Mouse (Mus musculus): Measurements from ENCODE around the gene C1qtnf2. TPM values are rescaled to one million over a fixed set of nuclear protein-coding genes. Genes with fewer than 3 reads are reported as not detected.

Gene C1qtnf2
- total RNA-seq (2015; ENCODE audit: low replicate concordance) (not detected in 2 replicates), total RNA-seq (2017; ENCODE audit: low replicate concordance) (not detected in 2 replicates)

DNA sequence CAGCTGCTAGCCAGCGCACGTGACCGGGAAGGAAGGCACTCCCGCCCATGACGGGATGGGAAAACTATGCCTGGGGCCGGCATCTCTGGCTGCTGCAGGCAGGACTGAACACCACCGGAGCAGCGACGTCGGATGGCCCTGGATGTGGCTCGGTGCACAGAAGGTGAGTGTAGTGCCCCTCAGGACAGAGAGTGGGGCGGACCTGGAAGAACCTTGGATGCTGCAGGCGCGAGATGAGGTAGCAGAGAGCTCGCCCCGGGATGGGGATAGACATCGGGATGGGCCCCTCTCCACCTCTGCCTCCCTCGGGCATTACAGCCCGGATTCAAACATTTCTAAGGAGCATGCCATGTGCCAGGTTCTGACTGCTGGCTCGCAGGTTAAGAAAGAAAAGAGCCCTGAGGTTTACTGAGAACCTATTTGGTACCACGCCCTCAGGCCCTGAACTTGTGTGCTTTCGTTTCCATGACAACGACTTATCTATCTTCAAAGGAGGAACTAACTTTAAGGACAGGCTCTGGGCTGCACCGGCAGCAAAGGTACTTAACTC, at the start of gene C1qtnf2:
Gene C1qtnf2, plus strand, starts transcription at position 52 of the 550 bp plus-strand sequence.
- ATAC-seq (replicated peaks; ENCODE audit: low FRiP score, poor library complexity, severe bottlenecking): no peak

- no peak for ATAC-seq (replicated peaks; ENCODE audit: low FRiP score, poor library complexity, severe bottlenecking)
These were observed 49.7 kb upstream of the C1qtnf2 start for GRCm38 (mm10) chr11:43424386-43424785.

GRCm38 (mm10) chr11:43425166-43425709, 48.8 kb upstream of the C1qtnf2 start:
- ATAC-seq (replicated peaks; ENCODE audit: low FRiP score, poor library complexity, severe bottlenecking): no peak

GRCm38 (mm10) chr11:43425824-43426413, 48.2 kb upstream of the C1qtnf2 start, which contains the start of gene Pttg1:
Pttg1 (minus strand) TSS chr11:43426251.
- peak; percentile 100 for ATAC-seq (replicated peaks; ENCODE audit: low FRiP score, poor library complexity, severe bottlenecking)

DNA sequence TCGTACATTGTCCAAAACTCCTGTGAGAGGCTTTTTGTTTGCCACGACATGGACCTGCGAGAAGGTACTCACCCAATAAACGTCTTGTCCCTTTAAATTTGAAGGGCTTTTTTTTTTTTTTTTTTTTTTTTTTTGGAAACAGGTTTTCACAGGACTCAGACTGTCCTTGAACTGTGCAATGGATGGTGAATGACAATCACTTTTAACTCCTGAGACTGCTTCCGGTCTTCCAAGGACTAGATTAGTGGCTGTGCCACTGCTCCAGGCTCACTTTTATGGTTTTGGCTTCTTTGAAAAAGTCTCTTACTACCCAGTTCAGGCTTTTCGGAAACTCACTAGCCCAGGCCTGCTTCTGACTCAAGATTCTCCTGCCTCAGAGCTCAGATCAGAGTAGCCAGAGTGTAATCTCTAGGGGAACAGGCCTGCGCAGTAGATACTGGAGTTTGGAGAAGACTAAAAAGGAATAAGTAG, 47.6 kb upstream of the C1qtnf2 start:
- peak; percentile 60 for ATAC-seq (replicated peaks; ENCODE audit: low FRiP score, poor library complexity, severe bottlenecking)

DNA sequence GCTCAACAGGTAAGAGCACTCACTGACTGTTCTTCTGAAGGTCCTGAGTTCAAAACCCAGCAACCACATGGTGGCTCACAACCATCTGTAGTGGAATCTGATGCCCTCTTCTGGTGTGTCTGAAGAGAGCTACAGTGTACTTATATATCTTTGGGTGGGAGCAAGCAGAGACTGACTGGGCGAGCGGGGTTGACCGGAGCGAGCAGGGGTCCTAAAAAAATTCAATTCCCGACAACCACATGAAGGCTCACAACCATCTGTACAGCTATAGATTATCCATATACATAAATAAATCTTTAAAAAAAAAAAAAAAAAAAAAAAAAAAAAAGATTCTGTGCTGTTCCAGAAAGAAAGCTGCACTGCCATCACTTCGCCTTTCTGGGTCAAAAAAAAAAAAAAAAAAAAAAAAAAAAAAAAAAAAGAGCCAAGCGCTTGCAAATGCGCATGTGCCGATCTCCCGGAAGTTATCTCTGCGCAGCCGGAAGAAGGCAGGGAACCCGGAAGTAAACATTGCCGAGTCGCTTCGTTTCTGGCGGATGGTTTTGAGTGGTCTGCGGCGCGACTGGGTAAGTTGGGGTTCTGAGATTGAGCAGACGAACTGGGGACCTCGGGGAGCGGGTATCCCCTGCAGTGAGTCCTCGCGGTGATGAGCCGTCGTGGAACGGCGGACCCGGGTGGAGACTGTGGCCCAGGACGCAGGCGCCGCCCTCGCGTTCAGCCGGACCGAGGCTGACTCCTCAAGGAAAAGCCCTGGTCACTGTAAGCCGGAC, 40.6 kb upstream of the C1qtnf2 start, which contains the start of gene Slu7:
Gene Slu7, plus strand, starts transcription at position 491 of the 770 bp plus-strand sequence.
- peak; percentile 96 for ATAC-seq (replicated peaks; ENCODE audit: low FRiP score, poor library complexity, severe bottlenecking)

DNA sequence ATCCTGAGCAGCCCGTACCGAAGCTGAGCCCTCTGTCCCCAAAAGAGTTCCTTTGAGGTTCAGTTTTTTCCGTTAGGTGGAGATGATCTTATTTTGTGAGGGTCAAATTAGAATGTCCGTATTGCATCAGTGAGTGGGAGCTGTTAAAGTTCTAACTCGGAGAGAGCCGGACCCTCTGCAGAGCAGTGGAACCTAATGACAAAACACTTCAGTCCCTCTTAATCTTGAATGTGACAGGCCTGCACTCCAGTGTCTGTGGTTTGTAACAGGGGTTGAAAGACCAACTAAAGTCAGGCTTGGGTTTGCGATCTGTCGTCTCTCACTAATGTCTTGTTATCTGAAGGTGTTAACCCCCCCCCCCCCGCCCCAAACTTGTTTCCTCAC, 40.1 kb upstream of the C1qtnf2 start:
- peak; percentile 51 for ATAC-seq (replicated peaks; ENCODE audit: low FRiP score, poor library complexity, severe bottlenecking)

GRCm38 (mm10) chr11:43441121-43441520, 33.0 kb upstream of the C1qtnf2 start:
- ATAC-seq (replicated peaks; ENCODE audit: low FRiP score, poor library complexity, severe bottlenecking): no peak

- ATAC-seq (replicated peaks; ENCODE audit: low FRiP score, poor library complexity, severe bottlenecking): no peak
These were observed 30.9 kb upstream of the C1qtnf2 start for GRCm38 (mm10) chr11:43443183-43443582.

- ATAC-seq (replicated peaks; ENCODE audit: low FRiP score, poor library complexity, severe bottlenecking): no peak
These were observed 24.2 kb upstream of the C1qtnf2 start for GRCm38 (mm10) chr11:43449916-43450315.

GRCm38 (mm10) chr11:43451322-43451721, 22.8 kb upstream of the C1qtnf2 start:
- no peak for ATAC-seq (replicated peaks; ENCODE audit: low FRiP score, poor library complexity, severe bottlenecking)

DNA sequence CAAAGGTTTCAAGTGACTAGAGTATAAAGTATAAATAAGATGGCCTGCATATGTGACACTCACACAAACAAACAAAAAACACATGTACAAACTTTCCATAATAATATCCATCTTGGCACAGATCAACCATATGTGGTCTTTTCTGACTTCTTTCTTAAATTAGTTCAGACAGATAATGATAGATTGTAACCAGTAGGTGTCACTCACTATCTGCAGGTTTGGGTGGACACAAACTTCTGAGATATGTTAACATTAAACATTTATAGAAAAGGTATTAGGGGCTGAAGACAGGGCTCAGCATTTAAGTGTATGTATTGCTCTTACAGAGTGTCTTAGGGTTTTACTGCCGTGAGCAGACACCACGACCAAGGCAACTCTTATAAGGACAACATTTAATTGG, 21.8 kb upstream of the C1qtnf2 start:
- ATAC-seq (replicated peaks; ENCODE audit: low FRiP score, poor library complexity, severe bottlenecking): no peak

GRCm38 (mm10) chr11:43463204-43463603, 10.9 kb upstream of the C1qtnf2 start:
- no peak for ATAC-seq (replicated peaks; ENCODE audit: low FRiP score, poor library complexity, severe bottlenecking)

DNA sequence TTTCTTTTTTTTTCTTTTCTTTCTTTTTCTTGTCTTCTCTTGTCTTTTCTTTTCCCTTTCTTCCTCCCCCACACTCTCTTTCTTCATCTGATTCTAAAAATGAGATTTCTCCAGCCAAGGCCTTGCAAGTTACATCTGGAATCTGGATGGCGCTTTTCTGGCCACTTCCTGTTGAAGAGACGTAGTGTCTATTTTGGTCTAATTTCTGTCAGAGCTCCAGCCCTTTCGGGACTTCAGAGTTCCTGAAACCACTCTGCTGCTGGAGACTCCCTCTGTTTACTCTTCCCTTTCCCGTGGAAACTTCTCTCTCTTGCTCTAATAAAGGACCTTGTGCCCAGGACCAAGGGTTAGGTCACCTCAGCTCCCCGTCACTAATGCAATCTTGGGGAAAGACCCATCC, 4.0 kb upstream of the C1qtnf2 start:
- no peak for ATAC-seq (replicated peaks; ENCODE audit: low FRiP score, poor library complexity, severe bottlenecking)

DNA sequence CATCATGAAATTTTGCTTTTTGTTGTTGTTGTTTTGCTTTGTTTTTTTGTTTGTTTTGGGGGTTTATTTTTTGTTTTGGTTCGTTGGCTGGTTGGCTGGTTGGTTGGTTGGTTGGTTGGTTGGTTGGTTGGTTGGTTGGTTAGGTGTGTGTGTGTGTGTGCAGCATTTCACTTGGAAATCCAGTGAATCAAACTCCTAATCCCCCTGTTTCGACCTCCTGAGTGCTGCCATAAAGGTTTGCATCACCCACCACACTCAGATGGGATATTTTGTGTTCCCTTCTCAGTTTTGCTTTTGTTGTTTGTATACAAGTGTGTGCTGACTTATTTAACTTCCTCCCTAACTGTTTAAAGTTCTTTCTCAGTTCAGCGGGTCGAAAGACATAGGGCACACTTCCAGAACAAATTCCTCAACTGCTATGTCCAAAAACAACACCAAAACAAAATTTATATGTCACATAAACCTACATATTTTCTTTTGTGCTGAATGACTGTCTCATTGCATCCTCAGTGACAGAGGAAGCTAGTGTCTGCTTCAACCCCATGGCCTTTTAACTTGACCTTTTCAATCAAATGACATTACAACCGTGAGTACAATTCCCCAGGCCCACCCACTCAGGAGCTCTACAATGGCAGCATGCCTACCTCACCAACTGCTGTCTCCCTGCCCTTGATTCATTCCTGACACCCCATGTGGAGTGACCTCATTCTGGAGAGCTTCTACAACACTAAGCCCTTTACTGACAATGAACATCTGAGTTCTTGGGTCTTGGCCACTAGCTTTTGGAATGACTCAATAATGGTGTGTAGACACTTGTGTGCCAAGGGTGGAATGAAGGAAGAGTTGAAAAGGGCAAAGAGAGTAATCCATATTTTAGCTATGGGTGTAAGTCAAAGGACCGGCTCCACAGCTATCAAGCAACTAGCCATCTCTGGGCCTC, 2.9 kb upstream of the C1qtnf2 start:
- ATAC-seq (replicated peaks; ENCODE audit: low FRiP score, poor library complexity, severe bottlenecking): no peak

DNA sequence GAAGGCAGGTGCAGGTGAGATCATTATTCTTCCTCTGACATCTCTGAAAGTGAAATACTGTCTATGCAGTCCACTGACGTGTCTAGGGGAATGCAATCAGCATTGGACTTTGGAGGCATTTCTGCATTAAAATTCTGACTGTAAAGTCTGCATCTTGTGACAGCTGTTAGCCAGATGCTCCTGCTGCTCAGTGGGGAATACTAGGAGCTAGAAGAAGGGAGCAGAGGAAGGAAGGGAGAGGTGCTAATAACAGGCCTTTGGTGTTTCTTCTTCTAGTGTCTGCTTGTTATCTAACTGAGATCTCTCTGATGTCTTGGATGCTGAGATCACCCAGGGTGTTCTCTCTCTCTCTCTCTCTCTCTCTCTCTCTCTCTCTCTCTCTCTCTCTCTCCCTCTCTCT, 961 bp upstream of the C1qtnf2 start:
- ATAC-seq (replicated peaks; ENCODE audit: low FRiP score, poor library complexity, severe bottlenecking): no peak

DNA sequence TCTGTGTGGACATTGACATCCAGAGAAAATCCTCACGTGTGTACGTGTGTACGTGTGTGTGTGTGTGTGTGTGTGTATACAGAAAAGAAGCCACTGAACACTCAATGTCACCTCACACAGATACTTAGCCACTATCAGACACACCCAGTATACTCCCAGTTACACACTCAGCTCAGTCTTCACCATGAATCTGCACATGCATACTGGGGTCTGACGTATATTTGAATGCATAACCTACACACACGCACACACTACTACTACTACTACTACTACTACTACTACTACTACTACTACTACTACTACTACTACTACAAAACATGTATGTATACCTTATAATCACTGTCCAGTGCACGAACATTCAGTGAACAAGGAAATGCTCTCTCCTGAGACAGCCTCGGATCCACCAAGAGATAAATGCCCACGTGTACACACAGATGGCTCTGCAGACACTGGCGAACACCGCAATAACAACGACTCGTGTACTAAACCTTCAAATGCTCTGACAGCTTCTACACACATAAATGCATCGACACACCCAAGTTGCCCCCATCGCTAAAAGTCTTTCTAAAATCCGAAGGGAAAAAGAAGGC, 346 bp upstream of the C1qtnf2 start:
- ATAC-seq (replicated peaks; ENCODE audit: low FRiP score, poor library complexity, severe bottlenecking): no peak

DNA sequence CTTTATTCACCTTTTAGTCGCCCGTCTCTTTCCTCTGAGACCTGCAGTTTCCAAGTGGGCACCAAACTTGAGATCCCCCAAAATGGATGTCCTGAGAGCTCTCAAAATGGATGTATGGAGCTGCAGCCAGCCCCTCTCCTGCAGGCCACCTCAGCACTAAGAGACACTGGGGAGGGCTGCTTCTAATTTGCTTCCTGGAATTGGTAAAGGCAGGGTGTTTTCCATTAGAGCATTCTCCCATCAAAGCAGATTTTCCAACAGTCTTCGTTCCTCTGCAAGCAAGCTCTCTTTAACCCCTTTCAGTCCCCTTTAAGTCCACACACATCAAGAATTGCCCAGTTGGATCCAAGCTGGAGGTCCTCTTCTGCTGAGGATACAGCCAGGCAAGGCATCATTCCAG, 5.3 kb downstream of the C1qtnf2 start:
- ATAC-seq (replicated peaks; ENCODE audit: low FRiP score, poor library complexity, severe bottlenecking): no peak

DNA sequence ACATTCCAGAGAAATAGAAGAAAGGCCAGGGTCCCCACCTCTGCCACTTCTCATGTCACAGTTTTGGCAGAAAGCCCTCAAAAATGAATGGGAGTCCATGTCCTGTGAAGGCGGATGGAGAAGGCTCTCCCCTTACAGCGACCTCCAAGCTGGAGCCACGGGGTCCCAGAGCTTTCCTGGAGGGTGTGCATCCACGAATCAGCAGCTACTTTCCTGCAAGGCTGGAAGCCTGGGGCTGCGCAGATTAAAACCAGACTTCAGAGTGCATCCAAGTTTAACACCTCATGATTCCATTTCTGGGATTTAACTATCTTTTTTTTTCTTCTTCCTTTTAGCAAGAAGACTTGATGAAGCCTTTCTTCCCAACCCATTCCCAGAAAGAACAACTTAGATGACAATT, 6.5 kb downstream of the C1qtnf2 start:
- no peak for ATAC-seq (replicated peaks; ENCODE audit: low FRiP score, poor library complexity, severe bottlenecking)
